Mouse (Mus musculus) bone marrow, adult 2 months (tissue): ENCODE measurements around the gene Isl1.

Source experiments
- CTCF ChIP-seq: fragments of 200-500 bp; IDR thresholded peaks from 2 replicates; pipeline ENCODE4 v1.5.1; 2011; ENCODE audit warnings: low read length, control low read depth; ENCODE audit not compliant: control insufficient read depth, insufficient read depth
- POLR2A ChIP-seq: fragments of 200-500 bp; IDR thresholded peaks from 2 replicates; pipeline ENCODE4 v1.6.1; 2011; ENCODE audit warnings: low read depth, mild to moderate bottlenecking, control low read depth, low read length, borderline replicate concordance; ENCODE audit not compliant: control insufficient read depth

DNA sequence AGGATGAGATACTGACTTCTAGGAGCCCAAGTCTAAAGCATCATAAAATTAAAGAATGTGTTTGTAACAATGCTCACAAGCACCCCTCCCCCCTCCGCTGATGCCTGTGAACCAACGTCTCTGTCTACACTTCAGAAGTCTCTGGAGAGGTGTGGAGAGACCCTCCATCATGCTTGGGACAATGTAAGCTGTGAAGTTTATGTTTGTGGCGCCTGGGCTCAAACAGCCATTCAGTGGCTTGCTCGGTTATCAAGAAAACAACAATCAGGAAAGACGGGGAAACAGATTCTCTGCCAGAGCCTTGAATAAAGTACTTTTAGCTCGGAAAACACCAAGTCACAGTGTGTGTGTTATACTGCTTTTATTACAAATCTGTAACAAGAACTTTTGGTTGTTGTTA, 14.8 kb downstream of the Isl1 start:
- TF ChIP-seq CTCF (no peak), POLR2A (no peak)
